Comparison of ENCODE assay signal across 8 mouse cellular contexts in the genomic region with DNA sequence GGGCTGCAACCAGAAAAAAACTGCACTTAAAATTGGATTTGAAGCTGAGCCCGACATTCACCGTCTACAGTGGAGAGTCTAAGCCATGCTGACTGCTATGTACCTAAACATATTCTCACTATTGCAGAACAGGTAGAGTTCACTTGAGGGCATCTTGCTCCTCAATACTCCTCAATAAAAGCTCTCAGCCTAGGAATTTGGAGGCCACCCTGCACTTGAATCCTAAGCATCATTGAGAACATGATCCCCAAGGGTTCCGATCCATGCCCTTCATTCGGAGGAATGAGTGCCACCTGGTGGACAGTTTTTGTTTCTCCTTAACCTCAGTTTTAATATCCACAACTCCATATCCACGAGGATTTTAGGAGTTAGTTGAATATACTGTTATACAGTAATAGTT. TPM values are rescaled to one million over a fixed set of nuclear protein-coding genes. Genes with fewer than 3 reads are reported as not detected.
DNase-seq lines count a peak whose midpoint lies in the region; ATAC-seq lines count a peak whose summit lies in the region.

No protein-coding gene starts in this region.

- H3K4me1 ChIP-seq in hindbrain, embryonic 11.5 days (replicated peaks; ENCODE audit: control insufficient read depth, insufficient read depth, low read length) = no peaks in the 10 kb centered on the region

- no peak overlapping the region for H3K9ac ChIP-seq in hindbrain, embryonic 11.5 days (ENCODE audit: low read depth, low read length)

- H3K9me3 ChIP-seq in hindbrain, embryonic 11.5 days (ENCODE audit: control insufficient read depth, low read length) = no peaks in the 10 kb centered on the region

- peak; percentile 35 for DNase-seq in ovary, postnatal 14 days (ENCODE audit: low spot score)
- no peak for DNase-seq in ovary, postnatal 10 days (ENCODE audit: low spot score)
- peak; percentile 69 for DNase-seq in ZHBTc4 (ENCODE audit: low read depth, low spot score)
- peak; percentile 83 for DNase-seq in embryo, embryonic 10 days (ENCODE audit: low spot score)
- DNase-seq in hindbrain, embryonic 11.5 days (ENCODE audit: low spot score) = peak; percentile 80
- peak; percentile 37 to 66 for DNase-seq in lung, adult 18-20 months
- peak; percentile 30 for DNase-seq in retina, adult 2 months (ENCODE audit: low read depth, low spot score)

- no peaks in the 10 kb centered on the region for H3K36me3 ChIP-seq in hindbrain, embryonic 11.5 days (ENCODE audit: control insufficient read depth, insufficient read depth, low read length)

- no peak overlapping the region for H3K27ac ChIP-seq in hindbrain, embryonic 11.5 days (ENCODE audit: low read depth, low read length)

- no peaks in the 10 kb centered on the region for H3K27me3 ChIP-seq in hindbrain, embryonic 11.5 days (ENCODE audit: control insufficient read depth, insufficient read depth, low read length)

- no peak; the same call in 1 of the 2 replicates for ATAC-seq in hindbrain, embryonic 11.5 days (ENCODE audit: low FRiP score)
- ATAC-seq in erythroid progenitor cell, adult 5-6 weeks (replicated peaks; ENCODE audit: low FRiP score, poor library complexity, severe bottlenecking) = no peak

- no peak overlapping the region for H3K4me3 ChIP-seq in hindbrain, embryonic 11.5 days (ENCODE audit: low read depth, low read length)

- 49% methylated on average over 5 of the region's 5 CpGs for WGBS in hindbrain, embryonic 11.5 days

- no peak overlapping the region for H3K4me2 ChIP-seq in hindbrain, embryonic 11.5 days (replicated peaks; ENCODE audit: low read depth, low read length)

RNA-seq across cellular contexts. Expression of gene Myo1b, which starts 28.9 kb away (rescaled TPM):
- polyA plus RNA-seq in hindbrain, embryonic 11.5 days (2014; fragmentation: Nextera tagmentation; extraction: Ambion mirVana) = 116 and 156 TPM in 2 replicates
- 7.2 TPM in 1 of 2 replicates, not detected in the other for total RNA-seq in erythroid progenitor cell, adult 5-6 weeks (2015; ENCODE audit: low replicate concordance)
- total RNA-seq in erythroid progenitor cell, adult 5-6 weeks (2017; ENCODE audit: low replicate concordance) = 2.6 TPM in 1 of 2 replicates, not detected in the other

RNA-seq across cellular contexts. Expression of gene Stat4, which starts 42.2 kb away (rescaled TPM):
- polyA plus RNA-seq in hindbrain, embryonic 11.5 days (2014; fragmentation: Nextera tagmentation; extraction: Ambion mirVana) = 0.93 and 0.95 TPM in 2 replicates
- 0.84 and 4.7 TPM in 2 replicates for total RNA-seq in erythroid progenitor cell, adult 5-6 weeks (2015; ENCODE audit: low replicate concordance)
- 2.7 and 7.8 TPM in 2 replicates for total RNA-seq in erythroid progenitor cell, adult 5-6 weeks (2017; ENCODE audit: low replicate concordance)
